Mouse (Mus musculus): ENCODE measurements around the gene Nms.

DNA sequence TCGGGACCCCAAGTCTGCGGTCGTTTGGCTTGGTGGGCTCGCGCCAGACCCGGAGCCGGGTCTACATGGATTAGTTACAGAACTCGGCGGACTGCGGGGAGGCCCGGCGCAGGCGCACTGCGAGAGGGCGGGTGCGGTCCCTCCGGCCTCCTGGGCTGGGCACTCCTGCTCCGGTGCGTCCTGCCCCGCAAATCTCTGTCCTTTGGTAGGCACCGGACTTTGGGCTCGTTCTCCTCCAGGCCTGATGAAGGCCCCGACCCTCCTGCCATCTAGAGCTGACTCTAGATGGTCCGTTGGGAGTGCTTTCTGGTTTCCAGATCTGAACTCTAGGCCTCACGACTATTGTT is 48.9 kb downstream of the Nms start:
- TF ChIP-seq EP300 (IDR thresholded peaks at IDR 0.05) (no peak), CTCF (IDR thresholded peaks at IDR 0.05) (no peak)
